Mouse (Mus musculus) left cerebral cortex, adult 9 months (tissue): ENCODE results near the gene Atad5.
A peak's percentile ranks its signal among the peaks of the same experiment; 100 is the strongest.

Experiments
- DNase-seq, 2 experiments: peaks; one replicate each; pipeline ENCODE4 v3.0.0; 2022; ENCODE audit warnings: low spot score in 2 of 2

The Atad5 gene

DNA sequence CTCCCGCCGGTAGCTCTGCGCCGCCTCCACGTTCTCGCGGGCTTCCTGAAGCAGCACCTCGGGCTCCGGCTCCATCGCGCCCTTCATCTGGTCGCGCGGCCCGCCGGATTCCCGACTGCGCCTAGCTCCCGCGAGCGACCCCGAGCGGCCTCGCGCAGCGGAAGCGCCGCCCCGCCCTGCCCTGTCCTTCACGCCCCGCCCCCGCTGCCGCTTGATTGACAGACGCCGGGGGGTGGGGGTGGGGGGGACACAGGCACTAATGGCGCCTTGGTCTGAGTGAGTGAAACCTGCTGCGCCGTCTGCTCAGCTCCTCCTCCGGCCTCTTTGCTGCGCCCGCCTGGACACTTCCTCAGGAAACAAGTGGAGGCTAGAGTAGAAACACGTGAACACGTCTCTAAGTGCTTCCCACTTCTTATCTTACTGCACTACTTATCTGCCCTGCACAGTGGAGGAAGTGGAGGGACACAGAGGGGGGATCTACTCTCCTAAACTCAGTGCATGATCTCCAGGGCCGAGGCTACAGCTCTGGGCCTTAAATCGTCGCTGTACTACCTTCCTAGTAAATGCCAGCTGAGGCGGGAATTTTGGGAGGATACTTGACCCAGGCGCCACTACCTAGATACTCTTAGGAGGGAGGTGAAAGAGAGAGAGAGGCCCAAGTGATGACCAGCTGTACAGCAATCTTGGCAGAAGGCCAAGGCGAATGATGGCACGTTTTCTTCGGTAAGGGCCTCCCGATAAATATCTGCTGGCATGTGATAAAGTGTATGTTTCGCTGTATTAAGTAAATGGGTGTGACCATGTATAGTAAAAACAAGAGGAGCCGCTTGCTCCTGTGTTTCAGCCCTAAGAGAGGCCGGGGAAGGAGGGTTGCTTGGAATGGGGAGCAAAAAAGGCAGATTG is 8.1 kb upstream of the Atad5 start, which contains the start of gene Crlf3:
Crlf3 (minus strand) TSS at position 166 of the 903 bp plus-strand sequence.
- DNase-seq: peak; percentile 62 to 88

DNA sequence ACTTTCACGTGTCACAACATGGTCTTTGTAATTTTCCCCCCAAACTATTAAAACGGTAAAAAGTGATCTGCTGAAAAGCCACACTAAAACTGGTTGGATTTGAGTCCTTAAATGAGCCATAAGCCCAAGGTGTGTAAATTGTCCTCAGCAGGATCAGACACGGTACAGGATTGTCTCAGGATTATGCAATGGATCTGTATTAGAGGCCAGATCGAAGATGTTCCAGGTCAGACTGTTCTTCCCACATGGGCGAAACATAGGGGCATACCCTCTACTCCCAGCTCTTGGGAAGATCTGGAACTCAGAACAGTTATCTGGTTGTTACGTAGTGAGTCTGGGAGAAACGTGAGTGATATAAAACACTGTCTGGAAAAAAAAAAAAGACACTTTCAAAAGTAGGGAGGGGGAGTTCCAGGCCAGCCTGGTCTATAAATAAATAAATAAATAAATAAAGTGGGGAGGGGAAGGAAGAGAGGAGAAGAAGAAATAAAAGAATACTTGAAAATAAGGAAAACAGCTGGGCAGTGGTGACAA is 7.3 kb upstream of the Atad5 start:
- DNase-seq: no peak

DNA sequence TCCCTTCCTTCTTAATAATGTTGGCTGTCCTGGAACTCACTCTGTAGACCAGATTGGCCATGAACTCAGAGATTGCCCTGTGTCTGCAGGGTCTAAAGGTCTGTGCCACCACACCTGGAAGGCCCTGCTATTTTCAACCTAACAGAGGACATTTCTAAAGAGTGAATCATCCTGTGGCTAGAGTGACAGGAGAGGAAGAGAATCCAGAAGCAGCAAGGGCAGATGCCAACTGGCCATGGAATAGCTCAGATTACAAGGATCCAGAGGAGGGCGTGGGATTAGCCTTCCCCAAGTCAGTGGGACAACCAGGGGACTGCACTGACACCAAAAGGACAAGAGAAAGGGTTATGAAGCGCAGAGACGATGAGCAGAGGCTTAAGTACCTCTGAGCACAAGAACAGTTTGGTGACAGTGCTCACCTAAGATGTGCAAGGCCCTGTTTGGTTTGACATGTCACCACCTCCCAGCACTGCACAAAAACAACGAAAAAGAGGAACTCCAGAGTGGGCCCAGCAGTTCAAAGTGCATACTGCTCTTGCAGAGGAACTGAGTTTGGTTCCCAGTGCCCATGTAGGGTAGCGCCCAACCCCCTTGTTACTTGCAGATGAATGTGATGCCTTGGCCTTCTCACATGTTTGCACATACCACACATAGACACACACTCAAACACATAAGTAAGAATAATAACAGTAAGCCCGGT is 3.7 kb upstream of the Atad5 start:
- DNase-seq: no peak

DNA sequence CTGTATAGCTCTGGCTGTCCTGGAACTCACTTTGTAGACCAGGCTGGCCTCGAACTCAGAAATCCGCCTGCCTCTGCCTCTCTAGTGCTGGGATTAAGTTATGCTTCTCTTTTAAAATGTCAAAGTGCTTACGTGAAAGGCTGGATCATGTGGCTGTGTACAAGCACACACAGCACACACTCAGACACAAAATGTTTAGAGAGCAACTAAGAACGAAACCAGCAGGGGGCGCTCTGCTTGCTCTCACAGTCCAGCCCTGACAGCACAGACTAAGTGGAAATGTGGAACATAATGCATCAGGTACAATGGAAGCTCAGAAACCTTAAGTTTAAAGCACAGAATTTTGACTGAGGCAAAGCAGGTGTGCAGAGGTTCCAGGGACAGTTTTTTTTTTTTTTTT is 2.4 kb upstream of the Atad5 start:
- peak in 1 of 2 experiments; percentile 85 for DNase-seq

DNA sequence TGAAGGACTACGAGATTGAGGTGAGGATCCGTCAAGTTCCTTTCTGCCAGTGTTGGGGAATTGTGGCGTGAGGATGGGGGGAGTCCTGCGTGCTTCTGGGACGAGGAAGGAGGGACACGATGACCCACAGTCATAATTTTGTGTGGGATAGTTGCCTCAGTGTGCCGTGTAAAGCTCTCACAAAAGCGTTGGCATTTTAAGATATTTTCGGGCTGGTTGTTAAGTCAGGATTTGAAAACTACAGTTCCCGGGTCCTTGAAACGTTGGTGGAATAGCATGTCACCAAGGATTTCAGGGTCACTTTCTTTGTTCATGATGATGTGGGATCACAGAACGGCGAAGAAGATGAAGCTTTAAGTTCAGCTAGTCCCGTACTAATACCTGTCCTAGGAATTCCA is 616 bp downstream of the Atad5 start:
- no peak for DNase-seq

DNA sequence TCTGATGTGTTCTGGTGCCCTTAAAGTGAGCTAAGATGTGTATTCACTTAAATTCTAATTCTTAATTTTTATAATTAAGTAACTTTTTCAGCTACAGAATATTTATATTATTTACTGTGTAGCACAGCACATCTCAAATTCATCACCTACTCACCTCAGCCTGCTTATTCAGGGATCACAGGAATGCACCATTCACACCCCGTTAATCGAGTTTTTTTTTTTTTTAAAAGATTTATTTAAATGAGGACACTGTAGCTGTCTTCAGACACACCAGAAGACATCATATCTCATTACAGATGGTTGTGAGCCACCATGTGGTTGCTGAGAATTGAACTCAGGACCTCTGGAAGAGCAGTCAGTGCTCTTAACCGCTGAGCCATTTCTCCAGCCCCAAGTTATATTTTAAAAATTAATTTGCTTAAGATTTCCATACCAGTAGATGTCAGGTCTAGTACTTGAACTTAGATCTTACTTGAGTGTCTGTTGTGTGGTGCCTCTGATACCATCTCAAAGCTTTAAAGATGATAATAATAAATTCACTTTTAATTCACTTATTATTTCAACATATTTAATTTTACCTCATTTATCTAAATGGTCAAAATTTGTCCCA is 1.5 kb downstream of the Atad5 start:
- DNase-seq: no peak

DNA sequence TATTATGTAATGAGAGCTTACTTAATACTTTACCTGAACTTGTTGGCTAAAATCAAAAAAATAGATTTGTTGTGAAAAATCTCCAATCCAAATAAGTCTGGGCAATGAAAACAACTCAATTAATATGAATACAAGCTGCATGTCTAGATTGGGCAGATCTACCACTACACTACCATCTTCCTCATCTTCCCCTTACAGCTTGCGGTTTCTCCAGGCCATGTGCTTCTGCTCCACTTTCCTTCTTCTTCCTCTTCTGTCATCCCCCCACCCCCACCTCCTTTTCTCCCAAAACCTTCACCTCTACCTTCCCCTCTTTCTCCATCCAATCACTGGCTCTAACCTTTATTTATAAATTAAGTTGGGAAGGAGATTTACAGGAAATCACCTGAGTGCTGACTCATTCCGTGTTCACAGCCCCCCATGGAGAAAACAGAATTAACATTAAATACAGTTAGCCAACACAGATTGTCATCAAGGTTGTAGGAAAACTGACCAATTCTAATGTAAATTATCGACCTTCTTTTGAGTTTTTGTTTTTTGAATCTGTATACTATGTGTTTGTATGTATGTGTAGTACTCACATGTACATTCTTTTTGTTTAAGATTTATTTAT is 9.3 kb downstream of the Atad5 start:
- DNase-seq: no peak

DNA sequence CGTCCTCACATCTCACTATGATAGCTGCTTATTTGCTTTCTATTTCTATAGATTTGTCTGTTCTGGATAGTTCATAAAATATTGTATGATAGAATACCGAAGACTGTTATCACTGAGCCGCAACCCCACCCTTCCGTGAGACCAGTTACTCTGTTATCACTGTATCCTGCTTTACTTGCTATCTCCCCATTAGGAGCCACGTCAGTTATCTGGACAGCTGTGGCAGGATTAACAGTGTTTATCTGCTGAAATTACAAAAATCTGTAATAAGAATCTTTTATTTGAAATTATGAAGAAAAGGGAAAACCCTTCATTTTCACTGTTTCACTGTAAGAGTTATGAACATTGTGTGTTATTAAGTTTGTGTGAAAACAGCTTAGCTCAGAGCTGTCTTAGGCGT is 12.1 kb downstream of the Atad5 start:
- DNase-seq: no peak

DNA sequence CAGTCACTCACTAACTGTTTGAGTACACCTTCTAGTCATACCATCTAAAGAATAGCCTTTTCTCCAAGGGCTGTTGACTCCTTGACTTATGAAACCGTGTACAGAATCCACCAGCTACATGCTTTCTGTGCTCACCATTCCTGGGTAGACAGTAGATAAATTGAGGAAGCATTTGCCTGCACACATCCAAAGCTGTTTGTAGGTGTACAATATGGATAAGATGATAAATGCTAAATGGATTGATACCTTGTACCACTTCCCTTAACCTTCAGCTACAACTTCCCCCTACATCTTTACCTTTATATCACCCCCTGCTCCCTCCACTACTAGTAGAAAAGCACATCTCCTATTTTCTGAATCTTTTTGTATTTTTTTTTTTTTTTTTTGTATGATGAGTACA is 15.2 kb downstream of the Atad5 start:
- DNase-seq: no peak

DNA sequence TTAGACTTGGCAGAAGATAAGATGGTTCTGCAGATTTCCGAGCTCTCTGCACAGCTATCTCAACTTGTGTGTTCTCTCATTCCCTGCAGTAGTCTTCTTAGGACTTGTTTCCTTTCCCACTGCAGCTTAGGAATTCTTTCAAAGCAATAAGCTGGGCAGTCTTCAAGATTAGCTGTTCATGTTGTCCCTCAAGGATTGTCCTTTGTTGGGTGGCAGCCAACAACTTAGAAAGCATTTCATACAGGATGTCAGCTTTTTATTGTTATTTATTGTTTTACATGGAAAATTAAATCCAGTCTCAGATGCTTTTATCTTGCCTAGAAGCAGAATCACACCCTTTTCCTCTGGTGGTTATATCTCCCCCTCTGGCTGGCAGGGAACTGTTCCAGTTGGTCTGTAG is 27.2 kb downstream of the Atad5 start:
- no peak for DNase-seq

DNA sequence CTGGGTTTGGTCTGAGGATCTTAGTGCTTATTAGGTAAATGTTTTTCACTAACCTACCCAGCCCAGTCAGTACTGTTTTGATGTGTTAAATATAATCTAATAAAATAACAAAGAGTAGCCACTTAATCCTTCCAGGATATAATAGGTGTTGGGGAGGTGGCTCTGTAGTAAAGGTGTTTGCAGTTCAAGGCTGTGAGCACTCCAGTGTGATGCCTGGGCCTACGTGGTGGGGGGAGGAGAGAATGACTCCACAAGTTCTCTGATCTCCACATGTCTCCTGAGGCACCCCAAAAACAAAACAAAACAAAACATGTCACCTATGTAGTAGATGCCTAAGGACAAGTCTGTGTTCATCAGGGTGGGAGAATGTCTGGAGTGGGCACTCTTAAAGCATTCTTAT is 42.9 kb downstream of the Atad5 start:
- DNase-seq: no peak

DNA sequence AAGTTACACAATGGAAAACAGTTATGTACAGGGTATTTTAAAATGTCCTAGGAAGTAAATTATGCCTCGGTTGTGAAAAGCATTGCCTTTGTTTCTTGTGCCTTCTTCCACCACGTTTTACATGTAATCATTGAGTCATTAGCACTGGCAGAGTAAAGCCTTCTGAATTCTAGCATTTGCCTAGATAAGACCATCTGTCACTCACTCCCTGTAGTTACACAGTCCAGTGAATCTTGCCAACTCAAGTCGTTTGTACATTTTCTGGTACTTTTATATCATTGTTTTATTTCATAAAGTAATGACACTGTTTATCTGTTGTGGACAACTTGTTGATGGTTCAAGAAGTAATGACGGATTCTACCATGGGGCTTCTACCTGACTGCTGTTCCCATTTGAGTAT is 45.5 kb downstream of the Atad5 start:
- DNase-seq: no peak

DNA sequence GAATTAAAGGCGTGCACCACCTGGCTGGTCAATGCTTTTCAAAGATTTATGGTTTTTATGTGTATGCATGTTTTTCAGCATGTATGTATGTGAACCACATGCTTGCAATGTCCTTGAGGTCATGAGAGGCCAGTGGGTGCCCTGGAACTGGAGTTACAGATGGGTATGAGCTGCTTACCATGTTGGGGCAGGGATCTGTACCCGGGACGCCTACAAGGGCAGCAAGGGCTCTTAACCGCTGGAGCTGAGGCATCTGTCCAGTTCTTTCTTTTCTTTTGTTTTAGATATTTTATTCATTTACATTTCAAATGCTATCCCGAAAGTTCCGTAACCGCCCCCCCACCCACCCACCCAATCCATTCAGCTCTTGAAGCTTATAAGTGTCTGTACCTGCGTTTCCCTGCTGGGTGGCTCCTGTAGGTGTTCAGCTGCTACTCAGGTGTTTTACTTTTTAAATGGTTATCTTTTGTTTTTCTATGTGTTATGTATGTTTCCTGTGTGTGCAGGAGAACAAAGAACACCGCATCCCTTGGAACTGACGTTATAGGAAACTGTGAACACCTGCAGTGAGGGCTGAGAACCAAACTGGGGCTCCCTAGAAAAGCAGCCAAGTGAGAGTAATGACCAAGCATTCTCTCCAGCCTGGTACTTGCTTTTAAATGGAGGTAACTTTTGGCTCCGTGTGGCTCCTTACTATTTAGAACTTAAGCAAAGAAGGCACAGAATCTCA is 46.9 kb downstream of the Atad5 start:
- DNase-seq: no peak

DNA sequence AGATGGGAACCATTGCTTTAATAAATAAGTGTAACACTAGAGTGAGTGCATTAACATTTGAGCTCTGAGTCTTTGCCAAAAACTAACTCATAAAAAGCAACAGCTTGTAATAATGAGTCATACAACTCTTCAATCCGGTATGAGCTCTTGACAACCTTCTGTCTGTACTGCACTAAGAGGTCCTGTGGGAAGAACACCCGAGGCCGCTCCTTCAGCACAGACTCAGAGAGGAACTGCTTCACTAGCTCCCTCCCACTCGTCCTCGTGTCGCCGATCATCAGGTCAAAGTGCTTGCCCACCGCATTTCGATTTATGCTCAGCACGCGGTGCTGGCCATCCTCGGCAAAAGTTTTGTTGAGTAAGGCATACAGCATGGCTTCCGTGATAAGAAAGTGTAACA is 47.6 kb downstream of the Atad5 start:
- no peak for DNase-seq

DNA sequence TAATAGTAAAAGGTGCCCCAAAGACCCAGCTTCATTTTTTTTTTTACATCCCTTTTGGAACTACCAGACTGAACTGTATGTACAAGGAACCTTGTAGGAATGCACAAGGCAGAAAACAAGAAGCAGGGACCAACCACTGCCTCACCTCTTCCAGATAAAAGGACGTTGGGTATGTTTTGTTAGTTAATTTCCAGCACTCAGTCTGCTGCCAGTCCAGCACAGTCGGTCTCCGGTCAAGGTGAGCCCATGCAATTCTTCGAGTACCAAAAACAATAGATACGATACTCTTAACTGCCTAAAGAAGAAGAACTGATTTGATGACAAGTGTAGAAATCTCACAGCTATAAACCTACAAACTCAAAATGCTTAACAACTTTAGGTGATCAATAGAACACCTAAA is 48.6 kb downstream of the Atad5 start:
- no peak for DNase-seq

DNA sequence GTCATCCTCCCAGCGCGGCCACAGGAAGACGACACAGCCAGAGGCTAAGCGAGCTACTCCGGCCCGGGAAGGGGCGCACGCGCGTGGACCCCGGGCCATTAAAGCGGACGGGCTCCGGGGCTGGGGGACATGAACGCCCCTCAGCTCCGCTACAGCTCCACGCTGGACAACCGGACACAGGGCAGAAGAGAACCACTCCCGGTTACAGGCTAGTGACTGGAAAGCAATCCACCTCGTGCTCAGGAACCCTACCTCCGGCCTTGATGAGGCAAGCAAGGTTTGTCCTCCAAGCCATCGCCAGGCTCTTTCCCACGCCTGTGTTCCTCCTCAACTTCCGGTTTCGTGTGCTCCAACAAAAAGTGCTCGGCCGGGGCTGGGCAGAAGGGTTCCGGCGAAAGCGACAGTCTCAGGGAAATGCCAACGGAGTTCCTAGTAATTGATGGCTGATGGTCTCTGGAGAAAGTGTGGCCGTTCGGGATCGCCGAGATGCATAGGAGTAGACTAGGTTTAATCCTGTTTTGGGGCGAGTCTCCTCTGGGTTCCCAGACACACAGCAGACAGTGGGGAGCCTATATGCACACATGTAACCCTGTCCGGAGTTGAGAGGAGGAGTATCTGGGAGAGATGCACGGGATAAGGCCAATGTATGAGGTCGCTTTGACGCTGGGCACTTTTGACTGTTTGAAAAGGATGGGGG is 52.8 kb downstream of the Atad5 start, which contains the start of gene Tefm:
Tefm (minus strand) TSS at position 351 of the 697 bp plus-strand sequence.
- peak; percentile 38 to 85 for DNase-seq

DNA sequence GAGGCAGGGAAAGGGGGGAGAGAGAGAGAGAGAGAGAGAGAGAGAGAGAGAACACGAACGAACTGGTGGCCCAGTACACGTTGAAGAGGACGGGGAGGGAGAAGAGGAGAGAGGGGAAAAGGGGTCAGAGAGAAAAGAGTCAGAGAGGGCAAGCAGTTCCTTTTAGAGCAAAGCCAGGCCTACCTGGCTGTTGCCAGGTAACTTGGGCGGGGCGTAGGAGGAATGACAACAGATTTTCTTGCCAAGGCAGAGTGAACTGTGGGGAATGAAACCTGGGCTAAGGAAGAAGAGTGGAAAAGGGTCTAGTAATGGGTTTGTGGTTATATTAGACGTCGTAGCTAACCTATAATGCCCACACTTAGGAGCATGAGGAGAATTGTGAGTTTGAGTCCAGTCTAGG is 53.7 kb downstream of the Atad5 start:
- no peak for DNase-seq

DNA sequence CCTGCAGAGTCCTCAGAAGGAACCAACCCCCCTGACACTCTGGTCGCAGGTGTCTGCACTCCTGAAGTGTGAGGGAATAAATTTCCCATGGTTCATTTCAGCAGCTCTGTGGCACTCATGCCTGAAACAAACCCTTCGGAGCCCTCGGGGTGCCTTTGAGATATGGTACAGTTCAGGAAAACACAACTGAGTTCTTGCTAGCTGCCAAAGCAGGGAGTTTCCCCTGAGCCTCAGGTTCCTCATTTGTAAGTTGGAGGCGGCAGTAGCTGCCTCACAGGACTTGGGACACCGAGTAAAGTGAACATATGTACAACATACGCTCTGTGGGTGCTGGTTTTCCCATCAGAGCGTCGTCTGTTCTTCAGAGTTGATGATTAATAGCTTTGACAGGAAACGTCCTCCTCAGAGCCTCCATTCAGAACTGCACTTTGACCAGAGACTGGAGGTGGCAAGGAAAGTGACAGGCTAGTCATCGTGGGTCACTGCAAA is 56.6 kb downstream of the Atad5 start:
- DNase-seq: no peak

DNA sequence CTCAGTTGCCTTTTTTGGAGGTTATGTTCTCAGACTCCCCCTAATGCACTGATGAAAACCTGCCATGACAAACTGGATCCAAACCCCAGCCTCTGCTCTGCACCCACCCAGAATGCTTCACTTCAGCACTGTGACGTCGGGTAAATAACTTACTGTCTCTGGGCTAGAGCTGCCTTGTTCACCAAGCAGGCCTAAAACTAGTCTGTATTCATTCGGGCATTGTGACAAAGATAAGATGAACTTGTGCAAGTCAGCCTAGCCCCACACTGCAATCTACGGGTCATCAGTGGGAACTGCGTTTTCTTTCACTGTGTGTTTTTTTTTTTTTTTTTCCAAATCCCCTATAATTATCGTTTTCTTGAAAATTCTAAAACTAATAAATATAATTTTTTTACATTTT is 58.5 kb downstream of the Atad5 start:
- no peak for DNase-seq

DNA sequence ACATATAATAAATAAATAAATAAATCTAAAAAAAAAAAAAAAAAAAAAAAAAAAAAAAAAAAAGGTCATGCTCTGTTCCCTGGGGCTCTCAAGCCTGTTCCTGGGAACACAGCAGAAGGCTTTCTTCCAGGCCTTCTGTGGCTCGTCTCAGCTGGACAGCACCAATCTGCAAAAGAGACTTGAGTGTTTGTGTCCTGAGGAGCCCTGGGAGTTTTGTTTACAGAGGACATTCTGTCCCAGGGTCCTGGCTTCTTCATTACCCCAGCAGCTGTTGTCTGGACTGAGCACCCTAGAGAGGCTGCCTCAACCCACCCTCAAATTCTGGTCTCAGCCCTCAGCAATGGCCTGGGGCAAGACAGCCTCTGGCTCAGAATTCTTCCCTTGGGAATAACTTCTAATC is 59.1 kb downstream of the Atad5 start:
- DNase-seq: no peak
